Comparison of ENCODE assay signal across 8 mouse cellular contexts in the genomic region with DNA sequence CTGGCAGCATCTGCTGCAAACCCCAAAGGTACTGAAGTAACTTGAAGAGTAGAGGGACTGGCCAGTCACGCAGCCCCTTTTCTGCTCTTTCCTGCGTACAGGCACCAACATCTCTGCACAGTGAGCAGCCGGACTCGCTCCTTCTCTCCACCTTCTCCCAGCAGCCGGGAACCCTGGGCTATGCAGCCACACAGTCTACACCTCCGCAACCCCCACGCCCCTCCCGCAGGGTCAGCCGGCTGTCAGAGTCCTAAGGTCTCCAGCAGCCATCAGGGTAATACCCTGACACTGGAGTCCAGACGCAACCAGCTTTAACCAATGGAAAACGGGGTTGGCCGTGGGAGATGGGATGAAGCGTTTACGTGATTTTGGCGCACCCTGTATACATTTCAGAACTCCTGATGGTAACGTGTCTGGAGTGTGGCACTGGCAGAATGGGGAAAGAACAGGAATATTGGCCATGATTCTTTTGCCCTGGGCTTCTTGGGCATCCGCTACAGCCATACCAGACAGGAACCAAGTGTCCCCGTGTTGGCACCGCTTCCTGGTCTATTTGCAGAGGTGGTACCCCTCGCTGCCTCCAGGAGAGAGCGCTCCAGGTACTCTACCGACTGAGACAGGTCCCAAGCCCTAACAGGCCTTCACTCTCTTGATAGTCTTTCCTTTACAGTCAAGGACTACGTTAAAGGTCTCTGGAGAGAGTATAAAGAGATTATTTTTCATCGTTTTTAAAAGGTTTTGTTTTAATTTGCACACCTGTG. TPM values are rescaled to one million over a fixed set of nuclear protein-coding genes. Genes with fewer than 3 reads are reported as not detected.
DNase-seq lines count a peak whose midpoint lies in the region; ATAC-seq and TF ChIP-seq lines count a peak whose summit lies in the region.

No protein-coding gene starts in this region.

- intact Hi-C loops in heart, postnatal 36 days (cut with DNase I): no loop called here

- peak overlapping the region; percentile 20; the same call in 1 of the 2 replicates for H3K4me3 ChIP-seq in heart, embryonic 15.5 days
- peak overlapping the region; percentile 31 to 59 for H3K4me3 ChIP-seq in ES-E14 (ENCODE audit: insufficient read depth in 1 of 2, low read depth in 1 of 2, low read length in 2 of 2, poor library complexity in 1 of 2, severe bottlenecking in 1 of 2)
- no peak overlapping the region for H3K4me3 ChIP-seq in forebrain, postnatal 0 days (ENCODE audit: low read depth, low read length)
- H3K4me3 ChIP-seq in liver, embryonic 16.5 days (ENCODE audit: low read depth, low read length): no peak overlapping the region

- H3K27me3 ChIP-seq in heart, embryonic 15.5 days: peaks cover 9% of the 10 kb centered on the region
- no peaks in the 10 kb centered on the region for H3K27me3 ChIP-seq in forebrain, postnatal 0 days (ENCODE audit: insufficient read depth, low read length)
- H3K27me3 ChIP-seq in liver, embryonic 16.5 days (ENCODE audit: control insufficient read depth, insufficient read depth, low read depth, low read length): no peaks in the 10 kb centered on the region

- no peak for DNase-seq in heart, postnatal 36 days
- no peak for DNase-seq in ES-E14 (ENCODE audit: low read depth, low spot score)
- no peak for DNase-seq in forebrain, postnatal 0 days
- DNase-seq in adrenal gland, postnatal 36 days: no peak
- DNase-seq in frontal cortex, postnatal 10 days (ENCODE audit: low spot score in 2 of 2): no peak
- no peak for DNase-seq in cerebellum, adult 11 months

- WGBS in heart, embryonic 15.5 days: 34% methylated on average over 24 of the region's 24 CpGs
- 29% methylated on average over 24 of the region's 24 CpGs for WGBS in forebrain, postnatal 0 days
- WGBS in liver, embryonic 16.5 days (ENCODE audit: insufficient replicate concordance): 47% methylated on average over 24 of the region's 24 CpGs

- in situ Hi-C loops in ES-E14 (cut with MboI; ENCODE audit: low sequenced_read_pairs in 2 of 2, unreplicated experiment in 2 of 2): no loop called here

- H3K9me3 ChIP-seq in heart, embryonic 15.5 days (replicated peaks): no peaks in the 10 kb centered on the region
- H3K9me3 ChIP-seq in ES-E14 (ENCODE audit: control insufficient read depth, insufficient read depth, low read depth, low read length): no peaks in the 10 kb centered on the region
- H3K9me3 ChIP-seq in forebrain, postnatal 0 days (ENCODE audit: low read length): no peaks in the 10 kb centered on the region
- H3K9me3 ChIP-seq in liver, embryonic 16.5 days (replicated peaks; ENCODE audit: control insufficient read depth, low read length): no peaks in the 10 kb centered on the region

- no peak for ATAC-seq in heart, embryonic 15.5 days (replicated peaks; ENCODE audit: insufficient number of reproducible peaks, insufficient read depth, low FRiP score, low read depth)
- no peak for ATAC-seq in forebrain, postnatal 0 days
- peak; percentile 52; the same call in 1 of the 2 replicates for ATAC-seq in liver, embryonic 16.5 days (ENCODE audit: low read depth)

- no peak overlapping the region for H3K9ac ChIP-seq in heart, embryonic 15.5 days
- H3K9ac ChIP-seq in ES-E14 (ENCODE audit: insufficient read depth, low read depth, low read length, poor library complexity, severe bottlenecking): no peak overlapping the region
- no peak overlapping the region for H3K9ac ChIP-seq in forebrain, postnatal 0 days
- no peak overlapping the region for H3K9ac ChIP-seq in liver, embryonic 16.5 days (ENCODE audit: low read depth, low read length)

- H3K4me1 ChIP-seq in heart, embryonic 15.5 days (replicated peaks): peaks cover 1% of the 10 kb centered on the region
- peaks cover 5 to 18% of the 10 kb centered on the region in 2 experiments; a peak in 2 of 4 replicates for H3K4me1 ChIP-seq in ES-E14 (ENCODE audit: control insufficient read depth in 2 of 2, insufficient read depth in 2 of 2, low read length in 2 of 2, poor library complexity in 1 of 2)
- H3K4me1 ChIP-seq in forebrain, postnatal 0 days (ENCODE audit: insufficient read depth): 0 out of 2 replicates have a peak, but pooled peaks cover 2% of the 10 kb centered on the region
- H3K4me1 ChIP-seq in liver, embryonic 16.5 days (ENCODE audit: control insufficient read depth, low read depth, low read length): peaks cover 6% of the 10 kb centered on the region

- peak overlapping the region; percentile 54 for H3K4me2 ChIP-seq in heart, embryonic 15.5 days
- peak overlapping the region; percentile 39 for H3K4me2 ChIP-seq in forebrain, postnatal 0 days (ENCODE audit: low read depth)
- H3K4me2 ChIP-seq in liver, embryonic 16.5 days (ENCODE audit: low read depth, low read length): peak overlapping the region; percentile 11; the same call in 1 of the 2 replicates

- H3K27ac ChIP-seq in heart, embryonic 15.5 days: no peak overlapping the region
- no peak overlapping the region for H3K27ac ChIP-seq in ES-E14 (ENCODE audit: insufficient read depth, low read depth, low read length, poor library complexity, severe bottlenecking)
- no peak overlapping the region for H3K27ac ChIP-seq in forebrain, postnatal 0 days (ENCODE audit: low read depth, low read length)
- no peak overlapping the region for H3K27ac ChIP-seq in liver, embryonic 16.5 days (ENCODE audit: low read length)

- H3K36me3 ChIP-seq in heart, embryonic 15.5 days: no peaks in the 10 kb centered on the region
- H3K36me3 ChIP-seq in ES-E14 (ENCODE audit: control insufficient read depth, insufficient read depth, low read length, poor library complexity, severe bottlenecking): no peaks in the 10 kb centered on the region
- no peaks in the 10 kb centered on the region for H3K36me3 ChIP-seq in forebrain, postnatal 0 days (ENCODE audit: insufficient read depth)
- no peaks in the 10 kb centered on the region for H3K36me3 ChIP-seq in liver, embryonic 16.5 days (ENCODE audit: control insufficient read depth, insufficient read depth)

- no peak for TF ChIP-seq CTCF in forebrain, postnatal 0 days (IDR thresholded peaks at IDR 0.05; ENCODE audit: low read depth)

TF ChIP-seq in ES-E14, 5 proteins besides CTCF, POLR2A, EP300 and RAD21:
- TF ChIP-seq HCFC1 (IDR thresholded peaks at IDR 0.05; ENCODE audit: borderline replicate concordance, insufficient read depth, low read length): no peak
- TF ChIP-seq ZNF384 (IDR thresholded peaks at IDR 0.05; ENCODE audit: low read depth, low read length): no peak
- 0 out of 2 replicates have a peak, but pooled peaks have one; percentile 19 for TF ChIP-seq ZC3H11A (IDR thresholded peaks at IDR 0.05; ENCODE audit: borderline replicate concordance, low read depth, low read length)
- TF ChIP-seq MAFK (IDR thresholded peaks at IDR 0.05; ENCODE audit: insufficient read depth, low read depth, low read length): no peak
- TF ChIP-seq CHD2 (IDR thresholded peaks at IDR 0.05; ENCODE audit: low read depth, low read length): no peak
TF ChIP-seq in ES-E14: peak in this region for 1.

RNA-seq across cellular contexts. Expression of gene Rpl31, which starts 5.7 kb away (rescaled TPM):
- 288 and 324 TPM in 2 replicates for polyA plus RNA-seq in heart, embryonic 15.5 days (2015; fragmentation: Nextera tagmentation; extraction: Ambion mirVana)
- 100 to 1,000 TPM; 517 to 581 TPM for total RNA-seq in heart, postnatal 36 days (2021)
- 1,395 and 1,593 TPM in 2 replicates for total RNA-seq in ES-E14 (2012; rRNA removed)
- 428 and 702 TPM in 2 replicates for total RNA-seq in forebrain, postnatal 0 days (2014; rRNA removed)
- 365 and 471 TPM in 2 replicates for polyA plus RNA-seq in forebrain, postnatal 0 days (2015; fragmentation: Nextera tagmentation; extraction: Ambion mirVana)
- 252 and 283 TPM in 2 replicates for polyA plus RNA-seq in liver, embryonic 16.5 days (2015; fragmentation: Nextera tagmentation; extraction: Ambion mirVana)
- 100 to 1,000 TPM; 739 to 814 TPM for total RNA-seq in adrenal gland, postnatal 36 days (2021)

Comparison
In these comparisons a context has a peak if more than half of its experiments do, and no peak if none do; other contexts are left out.
1. H3K4me3 ChIP-seq: peak in heart, embryonic 15.5 days (single experiment) and ES-E14 (2 of 2); none in forebrain, postnatal 0 days (single experiment) and liver, embryonic 16.5 days (single experiment).
2. Peak in every context shown above with its lines, with median percentiles within 50 percentile points of each other: H3K4me2 ChIP-seq.